Mouse (Mus musculus) C2C12 (cell line): ENCODE results near the gene Slamf1. TPM values are rescaled to one million over a fixed set of nuclear protein-coding genes. Genes with fewer than 3 reads are reported as not detected.
"Not testable (repeated sequence)": the region's sequence is repeated elsewhere in the genome, so short reads cannot be mapped to it uniquely, and the experiment has no call there.

Source experiments
- H3K27me3 ChIP-seq: one replicate; pipeline ENCODE4 v1.6.1; 2011; ENCODE audit not compliant: control insufficient read depth, insufficient read depth, insufficient read length
- H3K36me3 ChIP-seq: one replicate; pipeline ENCODE4 v1.6.1; 2011; ENCODE audit not compliant: control insufficient read depth, insufficient read depth
- H3K4me3 ChIP-seq: one replicate; pipeline ENCODE4 v1.5.1; 2011; ENCODE audit warnings: mild to moderate bottlenecking, control low read depth; ENCODE audit not compliant: poor library complexity, insufficient read depth, severe bottlenecking
- H3K79me2 ChIP-seq: one replicate; pipeline ENCODE4 v1.6.1; 2011; ENCODE audit not compliant: control insufficient read depth, insufficient read depth
- H3K79me3 ChIP-seq: one replicate; pipeline ENCODE4 v1.6.1; 2011; ENCODE audit warnings: low read depth, control low read depth
- H3ac ChIP-seq: one replicate; pipeline ENCODE3; 2011; ENCODE audit warnings: low read depth; ENCODE audit not compliant: control insufficient read depth, insufficient read length
- CEBPB ChIP-seq: IDR thresholded peaks from one replicate; pipeline ENCODE4 v1.6.1; 2011; ENCODE audit warnings: low read depth, mild to moderate bottlenecking, control low read depth, moderate library complexity
- CTCF ChIP-seq: IDR thresholded peaks from one replicate; pipeline ENCODE4 v1.5.1; 2011; ENCODE audit not compliant: control insufficient read depth, insufficient read depth, insufficient read length
- FOSL1 ChIP-seq: IDR thresholded peaks from one replicate; pipeline ENCODE4 v1.8.0; 2011; ENCODE audit warnings: mild to moderate bottlenecking, low read length; ENCODE audit not compliant: poor library complexity, insufficient read depth, severe bottlenecking
- MAX ChIP-seq: IDR thresholded peaks from one replicate; pipeline ENCODE4 v1.6.1; 2011; ENCODE audit warnings: mild to moderate bottlenecking, control low read depth
- MYOD1 ChIP-seq: IDR thresholded peaks from one replicate; pipeline ENCODE4 v1.6.1; 2011; ENCODE audit warnings: low read depth; ENCODE audit not compliant: control insufficient read depth, insufficient read length
- MYOG ChIP-seq: IDR thresholded peaks from one replicate; pipeline ENCODE4 v1.6.1; 2011; ENCODE audit not compliant: control insufficient read depth, insufficient read length; ENCODE audit errors: extremely low read depth
- USF1 ChIP-seq: IDR thresholded peaks from one replicate; pipeline ENCODE4 v1.6.1; 2011; ENCODE audit warnings: low read depth, mild to moderate bottlenecking, control low read depth, moderate library complexity
- polyA plus RNA-seq: library from polyadenylated mRNA; unstranded; fragments of >200 nt; fragmentation: generic; extraction: Trizol; gene quantifications from one replicate; pipeline ENCODE4 v1.2.1, GENCODE M21; 2012; ENCODE audit warnings: missing spikeins

The Slamf1 gene
- polyA plus RNA-seq, 1 experiment: not detected

DNA sequence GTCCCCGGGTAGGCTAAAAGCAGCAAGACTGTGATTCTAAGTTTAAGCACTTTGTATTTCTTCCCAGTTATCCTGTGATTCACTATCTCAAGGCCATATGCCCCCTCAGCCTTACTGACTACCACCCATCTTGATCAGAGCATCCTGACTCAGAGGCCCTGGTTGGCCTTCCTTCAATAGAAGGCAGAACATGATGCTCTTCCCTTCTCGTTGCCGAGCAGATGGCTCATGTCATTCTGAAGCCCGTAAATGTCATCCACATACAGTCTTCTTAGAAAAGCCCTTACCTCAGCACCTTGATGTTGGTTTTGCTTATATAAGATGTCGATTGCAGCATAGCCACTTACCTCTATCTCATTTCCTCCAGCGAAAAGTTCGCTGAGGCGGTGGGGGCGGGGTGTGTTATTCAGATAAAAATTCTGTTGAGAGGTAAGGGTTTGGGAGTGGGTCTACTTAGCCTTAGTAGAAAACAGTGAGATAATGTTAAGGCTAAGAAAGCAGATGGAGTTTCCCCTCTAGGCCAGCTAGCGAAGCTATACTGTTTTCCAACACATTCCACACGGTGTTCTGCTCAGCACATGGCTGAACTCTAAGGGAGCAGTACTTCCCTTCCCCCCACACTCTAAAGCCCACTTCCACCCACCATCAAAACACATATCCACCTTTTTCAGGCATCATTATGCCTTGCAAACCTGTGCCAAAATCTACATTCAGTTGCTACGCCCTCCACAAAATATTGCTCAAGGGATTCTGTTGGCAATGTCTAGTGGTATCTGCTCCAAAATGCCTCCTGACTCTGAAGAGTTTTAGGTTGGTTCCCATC is 21.7 kb downstream of the Slamf1 start:
- Histone ChIP-seq H3K36me3 (no peaks in the 10 kb centered on the region), H3K4me3 (no peak overlapping the region), H3ac (no peak overlapping the region), H3K79me3 (no peaks in the 10 kb centered on the region), H3K27me3 (no peaks in the 10 kb centered on the region), H3K79me2 (no peaks in the 10 kb centered on the region)
- TF ChIP-seq FOSL1 (no peak), MYOG (no peak), CTCF (no peak), MYOD1 (no peak), MAX (no peak), CEBPB (no peak), USF1 (no peak)

DNA sequence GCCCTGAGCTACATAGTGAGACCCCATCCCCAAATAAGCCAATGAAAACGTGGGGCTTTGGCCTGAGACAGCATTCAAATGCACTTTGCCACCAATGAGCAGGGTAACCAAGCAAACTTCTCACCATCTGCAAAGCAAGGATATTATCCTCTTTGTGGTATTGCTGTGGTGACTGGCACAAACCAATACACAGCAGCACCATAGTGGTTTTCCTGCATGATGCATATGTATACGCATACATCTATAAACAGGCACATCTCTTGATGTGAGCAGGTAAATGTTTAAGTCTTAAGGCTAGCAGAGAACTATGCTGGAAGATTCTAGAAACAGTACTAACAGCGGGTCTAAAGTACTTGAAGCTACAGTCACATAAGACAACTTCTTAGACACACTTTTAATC is 22.5 kb downstream of the Slamf1 start:
- no peaks in the 10 kb centered on the region for H3K36me3 ChIP-seq
- H3ac ChIP-seq: no peak overlapping the region
- no peaks in the 10 kb centered on the region for H3K79me2 ChIP-seq
- no peaks in the 10 kb centered on the region for H3K79me3 ChIP-seq
- no peak overlapping the region for H3K4me3 ChIP-seq
- TF ChIP-seq USF1: no peak
- TF ChIP-seq MAX: no peak
- no peak for TF ChIP-seq MYOD1
- TF ChIP-seq CEBPB: no peak
- no peaks in the 10 kb centered on the region for H3K27me3 ChIP-seq

DNA sequence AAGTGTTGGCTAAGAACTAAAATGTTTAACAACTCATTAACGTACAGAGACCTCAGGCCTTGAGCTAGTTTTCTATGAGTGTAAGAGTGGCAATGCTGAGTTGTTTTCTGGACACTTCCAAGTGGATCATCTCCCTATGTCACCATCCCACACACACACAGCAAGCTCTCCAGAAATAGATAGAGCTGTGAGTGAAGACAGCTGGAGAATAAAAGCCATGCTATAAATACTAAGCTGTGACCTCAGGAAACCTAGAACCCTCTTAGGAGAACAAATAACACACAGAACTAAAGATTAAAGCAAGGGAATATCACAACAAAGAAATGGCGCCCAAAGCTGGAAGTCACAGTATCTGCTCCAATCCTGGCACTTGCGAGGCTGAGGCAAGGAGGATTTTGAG is 24.6 kb downstream of the Slamf1 start:
- TF ChIP-seq USF1: no peak
- TF ChIP-seq FOSL1: no peak
- TF ChIP-seq MAX: no peak
- no peak for TF ChIP-seq MYOD1
- TF ChIP-seq CTCF: no peak
- TF ChIP-seq CEBPB: no peak
- TF ChIP-seq MYOG: no peak
- Histone ChIP-seq H3K79me3 (no peaks in the 10 kb centered on the region), H3ac (no peak overlapping the region)

DNA sequence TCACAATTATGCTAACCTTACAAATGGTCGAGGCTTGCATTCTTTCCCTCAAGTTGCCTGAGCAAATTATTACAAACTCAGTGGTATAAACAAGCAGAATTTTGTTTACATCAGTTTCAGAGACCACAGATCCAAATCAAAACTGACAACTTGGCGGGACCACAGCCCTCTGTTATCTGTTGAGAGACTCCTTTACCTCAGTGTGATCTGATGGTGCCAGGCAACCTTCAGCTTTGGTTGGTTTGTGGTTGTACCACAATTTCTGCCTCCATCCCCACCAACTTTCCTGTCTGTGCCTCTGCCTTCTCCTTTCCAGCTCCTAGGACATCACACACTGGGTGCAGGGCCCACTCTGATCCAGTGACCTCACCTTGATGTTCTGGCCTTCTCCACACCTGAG is 29.3 kb downstream of the Slamf1 start:
- Histone ChIP-seq H3K4me3 (no peak overlapping the region), H3K79me3 (no peaks in the 10 kb centered on the region), H3K79me2 (no peaks in the 10 kb centered on the region), H3K36me3 (no peaks in the 10 kb centered on the region), H3ac (no peak overlapping the region), H3K27me3 (no peaks in the 10 kb centered on the region)
- TF ChIP-seq MYOD1: no peak
- no peak for TF ChIP-seq FOSL1
- no peak for TF ChIP-seq USF1
- no peak for TF ChIP-seq MYOG
- TF ChIP-seq CEBPB: no peak
- TF ChIP-seq CTCF: no peak
- no peak for TF ChIP-seq MAX

More for the DNA sequence above, 24.6 kb downstream of the Slamf1 start:
- no peaks in the 10 kb centered on the region for H3K79me2 ChIP-seq
- H3K36me3 ChIP-seq: no peaks in the 10 kb centered on the region
- H3K4me3 ChIP-seq: no peak overlapping the region
- H3K27me3 ChIP-seq: no peaks in the 10 kb centered on the region

DNA sequence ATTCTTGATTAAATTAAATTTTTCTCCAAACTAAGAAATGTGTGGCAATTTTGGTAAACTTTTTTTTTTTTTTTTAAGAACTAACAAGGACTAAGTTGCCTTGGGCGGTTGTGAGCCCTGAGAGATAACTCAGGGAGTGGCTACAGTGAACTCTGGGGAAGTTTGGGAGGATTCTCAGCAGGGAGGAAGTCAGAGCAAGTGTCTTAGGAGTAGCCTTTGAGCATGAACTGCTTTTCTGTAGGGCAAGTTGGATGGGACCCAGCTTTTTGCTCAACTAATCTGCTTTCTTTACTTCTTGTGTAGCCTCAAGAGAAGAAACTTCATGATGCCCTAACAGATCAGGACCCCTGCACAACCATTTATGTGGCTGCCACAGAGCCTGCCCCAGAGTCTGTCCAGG is 30.9 kb downstream of the Slamf1 start:
- Histone ChIP-seq H3K79me2 (no peaks in the 10 kb centered on the region), H3K79me3 (no peaks in the 10 kb centered on the region), H3ac (no peak overlapping the region), H3K36me3 (no peaks in the 10 kb centered on the region), H3K4me3 (no peak overlapping the region), H3K27me3 (no peaks in the 10 kb centered on the region)
- TF ChIP-seq MAX (no peak), FOSL1 (no peak), CEBPB (no peak), CTCF (no peak), MYOD1 (no peak), MYOG (no peak), USF1 (no peak)

DNA sequence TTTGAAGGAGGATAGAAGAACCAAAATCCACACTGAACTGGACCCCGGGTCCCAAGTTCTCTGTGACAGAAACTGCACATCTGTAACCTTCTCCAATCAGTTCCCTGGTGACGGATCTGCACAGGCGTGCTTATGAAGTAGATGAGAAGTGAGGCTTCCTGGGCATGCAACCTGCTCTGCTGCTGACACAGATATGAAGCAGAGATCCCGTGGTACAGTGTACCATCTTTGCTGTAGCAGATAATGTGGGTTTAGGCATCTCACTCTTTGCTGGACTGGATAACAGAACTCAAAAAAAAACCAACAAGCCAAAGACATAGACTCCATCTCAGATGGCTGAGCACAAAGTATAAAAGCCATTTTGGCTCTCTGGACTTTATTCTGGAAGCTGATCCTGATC is 32.7 kb downstream of the Slamf1 start:
- Histone ChIP-seq H3K79me2 (no peaks in the 10 kb centered on the region), H3ac (no peak overlapping the region), H3K27me3 (no peaks in the 10 kb centered on the region), H3K36me3 (no peaks in the 10 kb centered on the region), H3K79me3 (no peaks in the 10 kb centered on the region), H3K4me3 (no peak overlapping the region)
- TF ChIP-seq CTCF: no peak
- no peak for TF ChIP-seq FOSL1

DNA sequence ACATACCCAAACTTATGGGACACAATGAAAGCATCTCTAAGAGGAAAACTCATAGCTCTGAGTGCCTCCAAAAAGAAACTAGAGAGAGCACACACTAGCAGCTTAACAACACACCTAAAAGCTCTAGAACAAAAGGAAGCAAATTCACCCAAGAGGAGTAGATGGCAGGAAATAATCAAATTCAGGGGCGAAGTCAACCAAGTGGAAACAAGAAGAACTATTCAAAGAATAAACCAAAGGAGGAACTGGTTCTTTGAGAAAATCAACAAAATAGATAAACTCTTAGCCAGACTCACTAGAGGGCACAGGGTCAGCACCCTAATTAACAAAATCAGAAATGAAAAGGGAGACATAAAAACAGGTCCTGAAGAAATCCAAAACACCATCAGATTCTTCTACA is 44.1 kb downstream of the Slamf1 start:
- not testable (repeated sequence) for H3K27me3 ChIP-seq, H3K79me2 ChIP-seq, H3ac ChIP-seq, H3K4me3 ChIP-seq, H3K79me3 ChIP-seq, H3K36me3 ChIP-seq
